30 mouse cellular contexts compared by ENCODE assay signal in the genomic region with DNA sequence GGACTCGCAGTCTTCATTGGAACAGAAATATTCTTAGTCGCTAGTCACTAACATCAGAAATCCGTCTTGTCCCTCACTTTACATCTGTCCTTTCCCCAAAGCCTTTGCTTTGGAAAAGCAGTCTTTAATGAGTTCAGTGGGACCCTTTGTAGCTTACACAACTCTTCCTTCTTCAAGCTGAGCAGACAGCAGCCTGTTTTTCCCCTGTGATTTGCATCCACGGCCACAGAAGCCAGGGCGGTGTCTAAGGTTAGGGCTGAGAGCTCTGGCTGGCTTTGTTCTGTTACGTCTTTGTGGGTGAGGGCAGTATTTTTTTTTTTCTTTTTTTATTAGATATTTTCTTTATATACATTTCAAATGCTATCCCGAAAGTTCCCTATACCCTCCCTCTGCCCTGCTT.
"Had no signal": no experiment of that assay in that cellular context is flagged by ENCODE, and none has a peak within 500 bp of the region (broad histone marks: within the 10 kb centered on the region; RNA-seq: fewer than 3 reads in every experiment).

No protein-coding gene starts in this region.

- H3K9me3 ChIP-seq: limb, embryonic 10.5 days; limb, embryonic 12.5 days; limb, embryonic 13.5 days; limb, embryonic 15.5 days; liver, embryonic 12.5 days; liver, embryonic 13.5 days; liver, embryonic 15.5 days; lung, embryonic 15.5 days; megakaryocyte, embryonic 14.5 days; midbrain, embryonic 10.5 days; midbrain, embryonic 12.5 days; midbrain, embryonic 13.5 days; midbrain, embryonic 15.5 days; neural tube, embryonic 12.5 days had no signal

- H3K36me3 ChIP-seq: limb, embryonic 10.5 days; limb, embryonic 13.5 days; limb, embryonic 15.5 days; liver, embryonic 12.5 days; liver, embryonic 13.5 days; liver, embryonic 15.5 days; lung, embryonic 15.5 days; midbrain, embryonic 10.5 days; midbrain, embryonic 15.5 days had no signal

- H3K9ac ChIP-seq: limb, embryonic 12.5 days; limb, embryonic 13.5 days; limb, embryonic 15.5 days; liver, embryonic 12.5 days; liver, embryonic 13.5 days; liver, embryonic 14.5 days; liver, embryonic 15.5 days; liver, postnatal 0 days; lung, embryonic 14.5 days; lung, embryonic 15.5 days; midbrain, embryonic 12.5 days; midbrain, embryonic 13.5 days; midbrain, embryonic 15.5 days; neural tube, embryonic 12.5 days had no signal

- H3K27me3 ChIP-seq: limb, embryonic 12.5 days; limb, embryonic 13.5 days; limb, embryonic 15.5 days; liver, embryonic 12.5 days; liver, embryonic 13.5 days; liver, embryonic 15.5 days; lung, embryonic 15.5 days; megakaryocyte, embryonic 14.5 days; midbrain, embryonic 12.5 days; midbrain, embryonic 13.5 days; midbrain, embryonic 15.5 days; neural tube, embryonic 12.5 days had no signal

- DNase-seq: left cerebral cortex, postnatal 4 days; liver; liver, embryonic 13.5 days; liver, postnatal 0 days; lung, adult 18-20 months; lung, adult 2 months; lung, embryonic 14.5 days; lung, postnatal 10 days; lung, postnatal 14 days; lung, postnatal 36 days; lung, postnatal 4 days; midbrain, embryonic 14.5 days had no signal

- H3K4me1 ChIP-seq: limb, embryonic 12.5 days; limb, embryonic 13.5 days; limb, embryonic 15.5 days; liver, embryonic 12.5 days; liver, embryonic 13.5 days; liver, embryonic 15.5 days; lung, embryonic 15.5 days; megakaryocyte, embryonic 14.5 days; midbrain, embryonic 10.5 days; midbrain, embryonic 12.5 days; midbrain, embryonic 13.5 days; midbrain, embryonic 15.5 days; neural tube, embryonic 12.5 days had no signal

- H3K4me3 ChIP-seq: limb, embryonic 10.5 days; limb, embryonic 12.5 days; limb, embryonic 13.5 days; limb, embryonic 15.5 days; liver, embryonic 12.5 days; liver, embryonic 13.5 days; liver, embryonic 15.5 days; lung, embryonic 15.5 days; megakaryocyte, embryonic 14.5 days; midbrain, embryonic 10.5 days; midbrain, embryonic 12.5 days; midbrain, embryonic 13.5 days; midbrain, embryonic 15.5 days; myocyte; neural tube, embryonic 12.5 days had no signal

- H3K27ac ChIP-seq: limb, embryonic 10.5 days; limb, embryonic 12.5 days; limb, embryonic 13.5 days; limb, embryonic 15.5 days; liver, embryonic 12.5 days; liver, embryonic 13.5 days; liver, embryonic 14.5 days; liver, embryonic 15.5 days; lung, embryonic 15.5 days; macrophage; midbrain, embryonic 10.5 days; midbrain, embryonic 12.5 days; midbrain, embryonic 13.5 days; midbrain, embryonic 15.5 days; neural tube, embryonic 12.5 days had no signal

- H3K4me2 ChIP-seq: limb, embryonic 12.5 days; limb, embryonic 13.5 days; limb, embryonic 15.5 days; liver, embryonic 11.5 days; liver, embryonic 12.5 days; liver, embryonic 13.5 days; liver, embryonic 15.5 days; lung, embryonic 14.5 days; lung, embryonic 15.5 days; midbrain, embryonic 11.5 days; midbrain, embryonic 12.5 days; midbrain, embryonic 13.5 days; midbrain, embryonic 15.5 days; neural tube, embryonic 12.5 days had no signal
